Mouse (Mus musculus) testis, adult 2 months (tissue): ENCODE measurements around the gene Hdhd3. TPM values are rescaled to one million over a fixed set of nuclear protein-coding genes. Genes with fewer than 3 reads are reported as not detected.

Experiments used
- H3K27ac ChIP-seq: fragments of 200-500 bp; 2 replicates; pipeline ENCODE4 v1.5.1; 2012; ENCODE audit warnings: low read depth, low read length; ENCODE audit not compliant: control insufficient read depth, insufficient read depth
- H3K27me3 ChIP-seq: fragments of 200-500 bp; 2 replicates; pipeline ENCODE4 v1.6.1; 2012; ENCODE audit warnings: mild to moderate bottlenecking, low read length, moderate library complexity; ENCODE audit not compliant: control insufficient read depth, insufficient read depth
- H3K36me3 ChIP-seq: fragments of 200-500 bp; 2 replicates; pipeline ENCODE4 v1.6.1; 2012; ENCODE audit warnings: mild to moderate bottlenecking, low read length; ENCODE audit not compliant: control insufficient read depth, insufficient read depth
- H3K4me1 ChIP-seq: fragments of 200-500 bp; 2 replicates; pipeline ENCODE4 v1.6.1; 2012; ENCODE audit warnings: low read length; ENCODE audit not compliant: control insufficient read depth, insufficient read depth
- H3K4me3 ChIP-seq: fragments of 200-500 bp; 2 replicates; pipeline ENCODE4 v1.5.1; 2012; ENCODE audit warnings: low read depth, mild to moderate bottlenecking, low read length, moderate library complexity, mixed read lengths; ENCODE audit not compliant: control insufficient read depth
- CTCF ChIP-seq: fragments of 200-500 bp; IDR thresholded peaks from 2 replicates; pipeline ENCODE4 v1.5.1; 2012; ENCODE audit warnings: low read depth, mild to moderate bottlenecking, inconsistent platforms, low read length, moderate library complexity; ENCODE audit not compliant: control insufficient read depth, insufficient read depth, insufficient replicate concordance
- POLR2A ChIP-seq: fragments of 200-500 bp; IDR thresholded peaks from 2 replicates; pipeline ENCODE4 v1.6.1; 2012; ENCODE audit warnings: low read depth, mild to moderate bottlenecking, inconsistent platforms, low read length, moderate library complexity; ENCODE audit not compliant: control insufficient read depth
- polyA plus RNA-seq: library from polyadenylated mRNA; depleted of rRNA; stranded (reverse); fragments of >200 nt; gene quantifications from 2 replicates; pipeline ENCODE4 v1.2.3, GENCODE M21; 2012

The Hdhd3 gene
- polyA plus RNA-seq, 1 experiment: 5.9 TPM

GRCm38 (mm10) chr4:62509946-62510345, 6.7 kb upstream of the Hdhd3 start:
- H3K4me3 ChIP-seq: no peak overlapping the region
- no peaks in the 10 kb centered on the region for H3K27me3 ChIP-seq
- H3K4me1 ChIP-seq: no peaks in the 10 kb centered on the region
- no peak overlapping the region for H3K27ac ChIP-seq
- H3K36me3 ChIP-seq: no peaks in the 10 kb centered on the region; the same call in 1 of the 2 replicates
- no peak for TF ChIP-seq POLR2A
- no peak for TF ChIP-seq CTCF

GRCm38 (mm10) chr4:62508839-62509238, 5.6 kb upstream of the Hdhd3 start:
- Histone ChIP-seq H3K4me3 (no peak overlapping the region), H3K27me3 (no peaks in the 10 kb centered on the region), H3K4me1 (no peaks in the 10 kb centered on the region), H3K36me3 (no peaks in the 10 kb centered on the region; the same call in 1 of the 2 replicates), H3K27ac (no peak overlapping the region)
- TF ChIP-seq POLR2A: no peak
- no peak for TF ChIP-seq CTCF

- Histone ChIP-seq H3K4me3 (no peak overlapping the region), H3K4me1 (peaks cover 4% of the 10 kb centered on the region)
- TF ChIP-seq CTCF (no peak; the same call in 1 of the 2 replicates), POLR2A (no peak)
Measured at GRCm38 (mm10) chr4:62506798-62507197, 3.5 kb upstream of the Hdhd3 start.

GRCm38 (mm10) chr4:62505991-62506390, 2.7 kb upstream of the Hdhd3 start:
- TF ChIP-seq POLR2A: no peak
- TF ChIP-seq CTCF: no peak
- Histone ChIP-seq H3K4me3 (no peak overlapping the region), H3K4me1 (peaks cover 8% of the 10 kb centered on the region), H3K27me3 (no peaks in the 10 kb centered on the region), H3K27ac (no peak overlapping the region), H3K36me3 (no peaks in the 10 kb centered on the region; the same call in 1 of the 2 replicates)

More at GRCm38 (mm10) chr4:62506798-62507197, 3.5 kb upstream of the Hdhd3 start:
- Histone ChIP-seq H3K27me3 (no peaks in the 10 kb centered on the region), H3K27ac (no peak overlapping the region), H3K36me3 (no peaks in the 10 kb centered on the region; the same call in 1 of the 2 replicates)

GRCm38 (mm10) chr4:62502969-62503368, 298 bp downstream of the Hdhd3 start:
- Histone ChIP-seq H3K27ac (no peak overlapping the region), H3K4me1 (peaks cover 8% of the 10 kb centered on the region), H3K4me3 (peak overlapping the region; percentile 14; the same call in 1 of the 2 replicates)

GRCm38 (mm10) chr4:62501964-62502732, 1.1 kb downstream of the Hdhd3 start:
- H3K4me1 ChIP-seq: peaks cover 8% of the 10 kb centered on the region
- peak overlapping the region; percentile 94 for H3K4me3 ChIP-seq
- H3K36me3 ChIP-seq: no peaks in the 10 kb centered on the region
- TF ChIP-seq CTCF (no peak), POLR2A (peak; percentile 91)
- H3K27ac ChIP-seq: peak overlapping the region; percentile 87
- no peaks in the 10 kb centered on the region for H3K27me3 ChIP-seq

More at GRCm38 (mm10) chr4:62502969-62503368, 298 bp downstream of the Hdhd3 start:
- Histone ChIP-seq H3K27me3 (no peaks in the 10 kb centered on the region), H3K36me3 (no peaks in the 10 kb centered on the region)
- TF ChIP-seq CTCF (no peak), POLR2A (no peak)

GRCm38 (mm10) chr4:62501534-62501933, 1.7 kb downstream of the Hdhd3 start:
- Histone ChIP-seq H3K4me1 (peaks cover 8% of the 10 kb centered on the region), H3K27ac (peak overlapping the region; percentile 83), H3K4me3 (peak overlapping the region; percentile 94), H3K27me3 (no peaks in the 10 kb centered on the region), H3K36me3 (no peaks in the 10 kb centered on the region)
- TF ChIP-seq CTCF: no peak
- no peak for TF ChIP-seq POLR2A
